Mouse (Mus musculus) stomach, postnatal 0 days (tissue): ENCODE data around the gene Zbed5. TPM values are rescaled to one million over a fixed set of nuclear protein-coding genes. Genes with fewer than 3 reads are reported as not detected.
A peak's percentile ranks its signal among the peaks of the same experiment; 100 is the strongest.

ENCODE experiments used
- ATAC-seq: fragments of 200-750 bp; cut with Nextera tagmentation; 2 replicates; pipeline ENCODE4 v1.8.0; 2017; ENCODE audit not compliant: low FRiP score, low TSS enrichment
- DNase-seq: peaks from one replicate; pipeline ENCODE4 v3.0.0-alpha.2; 2016; ENCODE audit warnings: low spot score
- H3K27ac ChIP-seq: fragments of 300-500 bp; sonication (generic); replicated peaks from 2 replicates; pipeline ENCODE4 v1.5.1; 2014; ENCODE audit warnings: mild to moderate bottlenecking, control low read depth
- H3K27me3 ChIP-seq: fragments of 300-500 bp; sonication (generic); 2 replicates; pipeline ENCODE4 v1.6.1; 2014; ENCODE audit warnings: low read length; ENCODE audit not compliant: control insufficient read depth, insufficient read depth
- H3K36me3 ChIP-seq: fragments of 300-500 bp; sonication (generic); 2 replicates; pipeline ENCODE4 v1.6.1; 2014; ENCODE audit warnings: low read length, mixed read lengths; ENCODE audit not compliant: control insufficient read depth, insufficient read depth
- H3K4me1 ChIP-seq: fragments of 300-500 bp; sonication (generic); replicated peaks from 2 replicates; pipeline ENCODE4 v1.6.1; 2014; ENCODE audit warnings: antibody characterized with exemption; ENCODE audit not compliant: control insufficient read depth, insufficient read depth
- H3K4me2 ChIP-seq: fragments of 300-500 bp; sonication (generic); replicated peaks from 2 replicates; pipeline ENCODE4 v1.6.1; 2014; ENCODE audit warnings: low read depth, mild to moderate bottlenecking, control low read depth, moderate library complexity
- H3K4me3 ChIP-seq: fragments of 300-500 bp; sonication (generic); 2 replicates; pipeline ENCODE4 v1.5.1; 2014; ENCODE audit warnings: low read depth, low read length, control low read depth
- H3K9ac ChIP-seq: fragments of 300-500 bp; sonication (generic); 2 replicates; pipeline ENCODE4 v1.6.1; 2014; ENCODE audit warnings: mild to moderate bottlenecking, low read length, control low read depth, mixed read lengths
- H3K9me3 ChIP-seq: fragments of 300-500 bp; sonication (generic); 2 replicates; pipeline ENCODE4 v1.6.1; 2016; ENCODE audit warnings: low read length; ENCODE audit not compliant: control insufficient read depth
- CTCF ChIP-seq: IDR thresholded peaks from 2 replicates; pipeline ENCODE4 v1.5.1; 2016; ENCODE audit warnings: antibody characterized with exemption, low read depth, mild to moderate bottlenecking, moderate library complexity
- EP300 ChIP-seq: optimal IDR thresholded peaks from 2 replicates; pipeline ENCODE3; 2016; ENCODE audit warnings: antibody characterized with exemption
- WGBS: fragments of 180-500 bp; shearing (Covaris S2); extraction: QIAGEN DNeasy Blood & Tissue Kit; methylation state at CpG from one replicate; pipeline ENCODE4 v1.1.7; 2014; 5-methylcytosine and 5-hydroxymethylcytosine counted together
- polyA plus RNA-seq: library from polyadenylated mRNA; unstranded; fragments of >200 nt; fragmentation: Nextera tagmentation; extraction: Ambion mirVana; gene quantifications from 2 replicates; pipeline ENCODE4 v1.2.1, GENCODE M21; 2015

The Zbed5 gene
- polyA plus RNA-seq, 1 experiment from 2014 or later, result 2.6 TPM

GRCm38 (mm10) chr5:129875098-129875497, 20.4 kb upstream of the Zbed5 start:
- WGBS, result 69% methylated on average over 11 of the region's 11 CpGs
- Histone ChIP-seq H3K36me3 (no peaks in the 10 kb centered on the region), H3K4me1 (no peaks in the 10 kb centered on the region), H3K4me3 (no peak overlapping the region), H3K27me3 (no peaks in the 10 kb centered on the region), H3K9ac (no peak overlapping the region), H3K9me3 (no peaks in the 10 kb centered on the region), H3K4me2 (no peak overlapping the region), H3K27ac (no peak overlapping the region)
- ATAC-seq (no peak), DNase-seq (no peak)
- TF ChIP-seq EP300, result no peak
- TF ChIP-seq CTCF, result no peak

DNA sequence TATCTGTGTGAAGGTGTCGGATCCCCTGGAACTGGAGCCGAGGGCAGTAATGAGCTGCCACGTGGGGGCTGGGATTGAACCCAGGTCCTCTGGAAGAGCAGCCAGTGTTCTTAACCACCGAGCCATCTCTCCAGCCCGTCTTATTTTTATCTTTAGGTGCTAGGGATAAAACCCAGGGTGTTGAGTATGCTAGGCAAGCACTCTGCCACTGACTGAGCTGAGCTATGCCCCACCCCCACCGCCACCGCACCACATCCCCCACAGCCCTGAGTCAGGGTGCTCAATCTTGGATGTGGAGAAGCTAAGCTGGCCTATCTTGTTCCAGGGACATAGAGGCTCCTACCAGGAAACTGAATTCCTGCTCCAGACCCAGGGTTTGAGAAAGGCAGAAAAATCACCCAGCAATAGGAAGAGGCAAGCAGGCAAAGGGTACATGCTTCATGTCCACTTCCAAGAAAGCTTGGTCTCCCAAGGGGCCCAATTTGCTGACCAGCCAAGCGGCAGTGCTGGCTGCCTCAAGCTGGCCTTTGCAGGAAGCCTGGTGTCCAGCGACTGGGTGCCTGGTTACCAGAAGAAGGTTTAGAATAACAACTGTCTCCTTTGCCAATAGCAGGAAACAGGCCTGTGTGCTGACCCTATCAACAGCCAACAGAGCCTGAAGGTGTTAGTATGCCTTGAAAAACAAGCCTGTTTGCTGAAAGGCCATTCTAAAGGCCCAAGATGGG, 17.6 kb upstream of the Zbed5 start:
- no peaks in the 10 kb centered on the region for H3K4me1 ChIP-seq
- H3K36me3 ChIP-seq, result peaks cover 8% of the 10 kb centered on the region; the same call in 1 of the 2 replicates
- no peak overlapping the region for H3K4me3 ChIP-seq
- H3K27ac ChIP-seq, result no peak overlapping the region
- TF ChIP-seq EP300, result no peak
- TF ChIP-seq CTCF, result no peak
- no peaks in the 10 kb centered on the region for H3K27me3 ChIP-seq
- no peak for DNase-seq
- no peaks in the 10 kb centered on the region for H3K9me3 ChIP-seq
- no peak overlapping the region for H3K9ac ChIP-seq
- ATAC-seq, result no peak
- no peak overlapping the region for H3K4me2 ChIP-seq
- 65% methylated on average over 9 of the region's 9 CpGs for WGBS

DNA sequence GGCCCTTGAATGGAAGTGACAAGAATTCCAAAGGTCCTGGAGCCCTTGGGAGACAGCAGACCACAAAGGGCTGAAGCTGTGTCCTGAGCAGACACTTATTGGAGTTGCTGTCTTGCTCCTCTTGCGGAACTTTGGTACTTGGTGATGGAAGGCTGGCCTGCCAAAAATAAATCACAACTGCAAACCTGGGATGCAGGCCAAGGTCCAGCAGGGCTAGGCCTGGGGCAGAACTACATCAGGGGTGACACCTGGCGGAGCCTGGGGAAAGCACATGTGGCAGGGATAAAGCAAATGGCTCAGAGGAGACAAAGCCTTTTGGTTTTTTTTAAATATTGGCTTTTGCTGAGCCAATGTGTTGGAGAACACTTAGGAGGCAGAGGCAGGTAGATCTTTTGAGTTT, 16.6 kb upstream of the Zbed5 start:
- 32% methylated on average over 2 of the region's 2 CpGs for WGBS
- H3K4me2 ChIP-seq, result no peak overlapping the region
- H3K9ac ChIP-seq, result no peak overlapping the region
- TF ChIP-seq EP300 (no peak), CTCF (peak; percentile 74)
- no peaks in the 10 kb centered on the region for H3K27me3 ChIP-seq
- DNase-seq (peak; percentile 69), ATAC-seq (peak; percentile 49; the same call in 1 of the 2 replicates)
- no peak overlapping the region for H3K27ac ChIP-seq
- H3K4me1 ChIP-seq, result no peaks in the 10 kb centered on the region
- H3K4me3 ChIP-seq, result no peak overlapping the region
- peaks cover 8% of the 10 kb centered on the region; the same call in 1 of the 2 replicates for H3K36me3 ChIP-seq
- no peaks in the 10 kb centered on the region for H3K9me3 ChIP-seq

GRCm38 (mm10) chr5:129879888-129880287, 15.6 kb upstream of the Zbed5 start:
- WGBS, result 68% methylated on average over 3 of the region's 3 CpGs
- ATAC-seq, result no peak
- TF ChIP-seq CTCF (no peak), EP300 (no peak)

GRCm38 (mm10) chr5:129886271-129886670, 9.3 kb upstream of the Zbed5 start:
- Histone ChIP-seq H3K9me3 (no peaks in the 10 kb centered on the region), H3K4me1 (no peaks in the 10 kb centered on the region), H3K4me3 (peak overlapping the region; percentile 70), H3K36me3 (0 out of 2 replicates have a peak, but pooled peaks cover 3% of the 10 kb centered on the region), H3K27ac (peak overlapping the region; percentile 97; the same call in 1 of the 2 replicates), H3K4me2 (peak overlapping the region; percentile 60), H3K9ac (peak overlapping the region; percentile 86), H3K27me3 (no peaks in the 10 kb centered on the region)
- 23% methylated on average over 10 of the region's 10 CpGs for WGBS
- ATAC-seq (no peak), DNase-seq (peak; percentile 44)
- TF ChIP-seq EP300 (no peak), CTCF (no peak)

More at GRCm38 (mm10) chr5:129879888-129880287, 15.6 kb upstream of the Zbed5 start:
- Histone ChIP-seq H3K9me3 (no peaks in the 10 kb centered on the region), H3K4me1 (no peaks in the 10 kb centered on the region), H3K4me3 (no peak overlapping the region), H3K27ac (no peak overlapping the region), H3K36me3 (peaks cover 8% of the 10 kb centered on the region; the same call in 1 of the 2 replicates), H3K9ac (no peak overlapping the region), H3K27me3 (no peaks in the 10 kb centered on the region), H3K4me2 (no peak overlapping the region)
- DNase-seq, result no peak
